Mouse (Mus musculus) forelimb bud, embryonic 11.5 days (tissue): ENCODE data around the gene Pim1.
A peak's percentile ranks its signal among the peaks of the same experiment; 100 is the strongest.

ENCODE experiments used
- DNase-seq: peaks from one replicate; pipeline ENCODE4 v3.0.0-alpha.2; 2012; ENCODE audit warnings: low read depth, low spot score

Gene Pim1

DNA sequence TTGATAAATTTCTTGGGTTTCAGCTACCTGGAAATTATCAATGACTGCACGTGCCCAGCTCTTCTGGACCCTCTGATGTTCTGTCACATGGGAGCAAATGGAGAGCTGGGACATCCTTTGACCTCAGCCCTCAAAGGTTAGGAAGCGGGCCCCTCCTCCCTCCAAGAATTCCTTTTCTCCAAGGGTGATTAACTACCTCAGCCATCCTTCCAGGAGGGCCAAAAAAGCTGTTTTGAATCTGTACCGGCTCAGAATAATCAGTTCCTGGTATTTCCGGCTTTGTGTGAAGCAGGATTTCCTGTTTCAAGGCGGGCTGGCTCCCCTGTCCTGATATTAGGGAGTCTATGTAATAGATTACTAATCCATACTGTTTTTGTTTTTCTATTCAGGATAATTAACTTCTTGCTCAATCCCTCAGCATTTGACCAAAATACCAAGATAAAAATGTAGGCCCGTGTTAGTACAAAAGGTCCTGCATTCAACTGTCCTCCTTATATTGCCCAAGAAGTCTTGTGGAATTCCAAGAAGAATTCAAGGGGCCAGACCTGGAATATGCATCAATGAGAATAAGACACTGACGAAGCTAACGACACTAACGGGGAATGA, 25.0 kb upstream of the Pim1 start:
- peak; percentile 64 for DNase-seq

DNA sequence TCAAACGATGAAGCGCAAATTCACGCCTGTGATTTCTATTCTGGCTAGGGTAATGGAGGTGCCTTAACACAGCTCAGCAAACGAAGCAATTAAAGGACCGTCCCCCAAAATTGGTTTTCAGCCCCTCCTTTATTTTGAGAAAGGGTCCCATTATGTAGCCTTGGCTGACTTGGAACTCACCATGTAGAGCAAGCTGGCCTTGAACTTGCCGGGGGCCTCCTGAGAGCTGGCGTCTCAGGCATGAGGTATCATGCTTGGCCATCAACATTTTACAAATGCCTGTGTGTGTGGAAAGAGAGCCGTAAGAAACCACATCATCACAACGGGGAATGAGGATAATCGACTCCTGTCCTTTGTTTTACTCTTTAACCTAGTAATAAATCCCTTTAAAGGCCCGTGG, 23.5 kb upstream of the Pim1 start:
- peak; percentile 36 for DNase-seq

GRCm38 (mm10) chr17:29473466-29473865, 17.1 kb upstream of the Pim1 start:
- DNase-seq = no peak

- DNase-seq = no peak
Observed at GRCm38 (mm10) chr17:29474036-29474435, 16.5 kb upstream of the Pim1 start.

GRCm38 (mm10) chr17:29475142-29475541, 15.4 kb upstream of the Pim1 start:
- DNase-seq = no peak

- DNase-seq = no peak
Observed at GRCm38 (mm10) chr17:29476461-29476860, 14.1 kb upstream of the Pim1 start.

DNA sequence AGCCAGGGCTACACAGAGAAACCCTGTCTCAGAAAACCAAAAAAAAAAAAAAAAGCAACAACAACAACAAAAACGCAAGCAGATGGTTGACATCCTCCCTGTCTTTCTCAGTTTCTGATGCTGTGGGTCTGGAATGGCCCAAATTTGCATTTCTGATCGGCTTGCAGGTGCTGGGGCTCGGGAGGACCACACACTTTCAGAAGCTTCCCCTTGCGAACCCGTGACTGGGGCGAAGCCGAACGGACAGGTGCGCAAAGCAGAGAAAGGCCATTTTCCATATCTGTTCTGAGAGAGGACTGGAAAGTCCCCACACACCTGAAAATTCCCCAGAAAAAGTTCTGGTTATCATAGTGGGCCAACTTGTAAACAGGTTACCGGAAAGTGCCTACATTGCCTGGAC, 13.2 kb upstream of the Pim1 start:
- DNase-seq = no peak

DNA sequence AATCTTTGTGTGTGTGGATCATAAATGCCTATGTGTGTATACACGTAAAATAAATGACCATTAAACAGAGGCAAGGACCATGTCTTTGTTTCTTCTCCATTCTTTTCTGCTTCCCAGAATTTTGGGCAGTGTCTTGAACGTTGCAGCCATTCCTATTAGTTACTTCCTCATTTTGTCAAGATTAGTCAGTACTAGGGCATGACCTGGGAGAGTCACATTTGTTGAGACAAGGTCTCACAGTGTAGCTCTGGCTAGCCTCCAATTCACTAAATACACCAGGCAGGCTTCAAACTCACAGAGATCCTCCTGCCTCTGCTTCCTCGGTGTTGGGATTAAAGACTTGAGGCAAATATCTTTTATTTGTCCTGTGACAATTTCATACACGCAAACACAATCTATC, 12.3 kb upstream of the Pim1 start:
- no peak for DNase-seq

DNA sequence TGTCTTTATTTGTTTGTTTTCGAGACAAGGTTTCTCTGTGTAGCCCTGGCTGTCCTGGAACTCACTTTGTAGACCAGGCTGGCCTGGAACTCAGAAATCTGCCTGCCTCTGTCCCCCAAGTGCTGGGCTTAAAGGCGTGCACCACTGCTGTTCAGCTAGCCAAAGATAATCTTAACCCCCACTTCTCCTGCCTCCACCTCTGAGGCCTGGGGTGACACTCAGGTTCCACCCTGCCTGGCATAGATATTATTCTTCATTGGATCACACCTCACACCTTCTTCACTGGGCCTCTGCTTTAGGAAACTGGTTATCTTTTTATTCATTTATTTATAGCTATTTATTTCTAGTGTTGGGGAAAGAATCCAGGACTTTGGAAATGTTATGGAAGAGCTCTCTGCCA, 10.3 kb upstream of the Pim1 start:
- DNase-seq = no peak

DNA sequence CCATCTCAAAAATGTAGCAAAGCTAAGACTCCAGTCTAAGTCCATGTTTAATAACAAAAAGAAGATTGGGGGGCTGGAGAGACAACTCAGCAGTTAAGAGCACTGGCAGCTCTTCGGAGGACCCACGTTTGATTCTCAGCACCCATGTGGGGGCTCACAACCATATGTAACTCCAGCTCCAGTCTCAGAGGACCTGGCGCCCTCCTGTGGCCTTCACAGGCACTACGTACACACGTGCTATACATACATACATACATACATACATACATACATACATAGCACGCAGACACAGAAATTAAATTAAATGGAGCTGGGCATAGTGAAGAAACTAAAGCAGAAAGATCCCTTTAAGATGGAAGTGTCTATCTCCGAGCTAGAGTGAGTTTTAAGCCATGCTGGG, 7.9 kb upstream of the Pim1 start:
- no peak for DNase-seq

DNA sequence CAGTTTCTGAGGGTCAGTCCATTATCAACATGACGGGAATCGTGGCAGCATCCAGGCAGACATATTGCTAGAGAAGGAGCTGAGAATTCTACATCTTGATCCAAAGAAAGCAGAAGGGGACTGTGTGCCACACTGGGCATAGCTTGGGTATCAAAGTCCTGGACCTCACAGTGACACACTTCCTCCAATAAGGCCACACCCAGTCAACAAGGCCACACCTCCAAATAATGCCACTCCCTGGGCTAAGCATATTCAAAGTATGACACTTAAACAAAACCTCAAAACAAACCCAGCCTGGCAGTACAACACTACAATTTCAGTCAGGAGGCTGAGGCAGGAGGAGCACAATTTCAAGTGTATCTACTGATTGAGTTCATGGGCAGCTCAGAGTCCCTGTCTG, 7.3 kb upstream of the Pim1 start:
- no peak for DNase-seq

DNA sequence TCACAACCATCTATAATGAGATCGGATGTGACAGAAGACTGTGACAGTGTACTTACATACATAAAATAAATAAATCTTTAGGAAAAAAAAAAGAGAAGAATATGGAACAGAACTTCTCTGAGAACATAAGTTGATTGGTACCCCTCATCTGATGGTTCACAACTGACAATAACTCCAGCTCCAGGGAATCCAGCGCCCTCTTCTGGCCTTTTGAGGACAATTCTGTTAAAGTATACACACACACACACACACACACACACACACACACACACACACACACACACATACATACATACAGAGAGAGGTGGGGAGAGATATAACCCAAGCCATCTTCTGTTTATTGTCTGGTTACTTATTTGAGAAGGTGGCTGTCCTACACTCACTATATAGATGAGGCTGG, 6.1 kb upstream of the Pim1 start:
- DNase-seq = no peak

DNA sequence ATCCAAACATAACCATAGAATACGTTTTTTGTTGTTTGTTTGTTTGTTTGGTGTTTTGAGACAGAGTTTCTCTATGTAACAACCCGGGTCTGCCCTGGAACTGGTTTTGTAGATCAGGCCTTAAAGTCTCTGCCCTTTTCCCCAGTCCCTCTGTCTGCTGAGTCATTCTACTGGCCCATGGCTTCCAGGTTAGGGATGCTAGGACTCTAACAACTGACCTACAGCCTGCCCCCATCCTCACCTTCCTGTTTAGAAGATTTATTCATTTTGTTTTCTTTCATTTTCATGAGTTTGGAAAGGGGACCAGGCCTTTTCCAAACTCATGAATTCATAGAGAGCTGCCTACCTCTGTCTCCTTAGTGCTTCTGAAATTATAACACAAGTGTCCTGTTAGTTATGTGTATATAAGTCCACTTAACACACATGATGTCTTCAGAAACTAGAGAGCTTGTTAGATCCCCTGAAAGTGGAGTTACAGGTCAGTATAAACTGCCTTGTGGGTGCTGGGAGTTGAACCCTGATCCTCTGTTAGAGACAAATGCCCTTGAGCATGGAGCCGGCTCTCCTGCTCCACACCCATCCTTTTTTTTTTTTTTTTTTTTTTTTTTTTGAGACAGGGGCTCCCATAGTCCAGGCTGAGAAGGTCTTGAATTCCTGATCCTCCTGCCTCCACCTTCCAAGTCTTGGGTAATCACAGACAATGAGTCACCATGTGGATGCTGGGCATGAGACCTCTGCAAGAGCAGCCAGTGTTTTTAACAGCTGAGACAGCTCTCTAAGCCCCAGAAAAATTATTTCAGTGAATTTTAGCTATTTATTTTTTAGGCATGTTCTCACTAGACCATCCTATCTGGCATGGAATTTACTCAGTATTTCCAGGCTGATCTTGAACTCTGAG, 5.0 kb upstream of the Pim1 start:
- DNase-seq = no peak

- DNase-seq = no peak
Observed at GRCm38 (mm10) chr17:29488257-29488977, 2.1 kb upstream of the Pim1 start.

DNA sequence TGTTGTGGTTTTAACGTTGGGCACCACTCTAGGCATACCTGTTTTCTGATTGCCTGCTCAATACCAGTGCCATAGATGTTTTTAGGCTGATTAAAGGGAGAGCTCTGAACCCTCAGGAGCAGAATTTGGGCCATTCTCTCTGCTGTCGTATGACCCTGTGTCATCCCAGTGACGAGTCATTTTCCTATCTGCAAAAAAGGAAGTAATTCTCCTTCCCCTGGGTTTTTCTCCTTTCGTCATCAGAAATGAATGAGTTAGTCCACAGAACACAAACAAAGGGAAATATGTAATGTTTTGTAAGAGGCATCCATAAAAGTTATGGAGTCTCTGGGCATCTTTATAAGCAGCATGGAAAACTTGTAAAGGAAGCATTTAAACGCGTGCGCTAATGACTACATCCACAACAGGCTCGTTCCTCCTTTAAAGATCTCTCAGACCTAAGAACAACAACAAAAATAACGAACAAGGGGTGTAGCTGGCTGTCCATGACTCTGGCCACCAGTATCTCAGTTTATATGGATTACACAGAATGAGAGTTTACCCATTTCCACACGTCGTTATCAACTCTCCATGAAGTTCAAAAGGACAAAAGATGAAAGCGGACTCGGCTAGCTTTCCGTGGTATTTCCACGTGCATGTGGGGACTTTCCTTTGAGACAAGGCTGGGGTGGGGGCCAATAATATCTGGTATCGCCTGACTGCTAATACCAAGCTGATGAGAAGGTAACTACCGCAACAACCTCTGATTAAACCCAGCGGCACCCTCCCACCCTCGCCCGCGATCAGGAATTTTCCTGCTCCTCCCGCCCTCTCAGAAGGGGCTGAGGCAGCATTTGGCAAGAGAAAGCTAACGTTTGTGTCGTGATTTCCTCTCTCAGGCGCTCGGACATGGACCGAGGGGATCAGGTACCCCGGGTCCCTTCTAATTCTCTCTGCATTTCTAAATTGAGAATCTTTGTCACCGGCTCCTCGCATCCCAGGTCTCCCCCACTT, 1.3 kb upstream of the Pim1 start:
- DNase-seq = peak; percentile 46

DNA sequence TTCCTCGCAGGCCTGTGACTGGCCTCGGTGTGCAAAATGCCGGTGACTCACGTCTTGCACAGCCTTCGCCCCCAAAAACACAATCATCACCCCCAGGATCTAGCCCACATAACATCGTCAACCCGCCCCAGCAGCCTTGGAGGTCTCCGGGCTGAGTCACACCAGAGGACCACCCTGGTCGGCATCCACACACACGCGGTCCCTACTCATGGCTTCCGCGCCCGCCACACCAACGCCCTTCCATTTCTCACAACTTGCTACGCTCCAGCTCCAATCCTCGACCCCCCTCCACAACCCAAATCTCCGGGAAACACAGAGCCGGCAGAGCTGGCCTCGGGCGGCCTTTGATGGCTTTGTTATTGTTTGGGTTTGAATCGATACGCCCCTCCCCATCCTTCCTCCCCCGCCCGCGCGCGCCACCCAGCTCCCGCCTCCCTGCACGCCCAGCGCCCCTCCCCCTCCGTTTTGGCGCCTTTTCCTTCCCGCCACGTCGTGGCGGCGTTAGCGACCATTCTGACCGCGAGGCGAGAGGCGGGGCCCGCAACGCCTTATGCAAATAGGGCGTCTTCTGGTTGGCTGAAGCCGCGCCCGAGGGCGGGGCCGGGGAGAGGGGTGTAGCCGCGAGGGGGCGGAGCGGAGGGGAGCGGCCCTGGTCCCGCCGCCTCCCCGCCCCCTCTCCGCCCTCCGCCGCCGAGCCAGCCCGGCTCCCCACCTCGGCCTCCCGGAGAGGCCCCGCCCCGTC, 411 bp upstream of the Pim1 start:
- DNase-seq = peak; percentile 100

DNA sequence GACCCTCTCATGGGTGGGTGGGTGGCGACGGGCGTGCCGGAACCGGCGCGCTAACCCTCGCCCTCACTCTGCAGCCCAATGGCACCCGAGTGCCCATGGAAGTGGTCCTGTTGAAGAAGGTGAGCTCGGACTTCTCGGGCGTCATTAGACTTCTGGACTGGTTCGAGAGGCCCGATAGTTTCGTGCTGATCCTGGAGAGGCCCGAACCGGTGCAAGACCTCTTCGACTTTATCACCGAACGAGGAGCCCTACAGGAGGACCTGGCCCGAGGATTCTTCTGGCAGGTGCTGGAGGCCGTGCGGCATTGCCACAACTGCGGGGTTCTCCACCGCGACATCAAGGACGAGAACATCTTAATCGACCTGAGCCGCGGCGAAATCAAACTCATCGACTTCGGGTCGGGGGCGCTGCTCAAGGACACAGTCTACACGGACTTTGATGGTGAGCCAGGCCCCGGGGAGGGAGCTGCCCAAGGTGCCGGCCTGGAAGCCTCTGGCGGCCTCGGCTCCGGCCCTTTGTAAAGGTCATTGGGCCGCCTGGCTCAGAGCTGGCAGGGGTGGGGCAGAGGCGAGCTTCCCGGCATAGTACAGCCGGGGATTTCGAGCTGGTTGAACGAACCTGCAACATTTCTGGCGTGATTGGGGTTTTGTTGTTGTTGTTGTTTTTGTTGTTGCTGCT, 1.2 kb downstream of the Pim1 start:
- DNase-seq = no peak

GRCm38 (mm10) chr17:29492269-29493191, 2.0 kb downstream of the Pim1 start:
- peak; percentile 84 for DNase-seq

GRCm38 (mm10) chr17:29493461-29493980, 3.0 kb downstream of the Pim1 start:
- DNase-seq = no peak
